Mouse (Mus musculus): ENCODE data around the gene Nudt13.
A peak's percentile ranks its signal among the peaks of the same experiment; 100 is the strongest.

Nudt13 gene

GRCm38 (mm10) chr14:20340149-20340548 is 45.7 kb downstream of the Nudt13 start:
- peak; percentile 33 for DNase-seq (ENCODE audit: low spot score)

DNA sequence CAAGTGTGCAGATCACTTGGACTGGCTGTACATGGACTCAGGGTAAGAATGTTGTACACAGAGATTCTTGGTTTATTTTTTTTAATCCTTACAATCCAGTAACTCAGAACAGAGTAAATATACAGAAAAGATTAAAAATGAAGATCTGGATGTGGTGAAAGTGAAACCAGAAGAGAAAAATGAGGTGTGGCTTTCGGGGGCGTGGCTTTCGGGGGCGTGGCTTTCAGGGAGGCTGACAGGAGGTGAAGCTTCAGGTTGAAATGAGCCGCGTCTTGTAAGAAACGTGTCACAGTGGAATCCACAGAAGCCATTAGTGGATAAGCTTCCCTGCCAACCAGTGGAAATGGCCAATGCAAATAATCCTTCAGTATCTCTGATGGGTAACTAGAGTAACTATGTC is 46.4 kb downstream of the Nudt13 start:
- peak; percentile 15 for DNase-seq (ENCODE audit: low spot score)

DNA sequence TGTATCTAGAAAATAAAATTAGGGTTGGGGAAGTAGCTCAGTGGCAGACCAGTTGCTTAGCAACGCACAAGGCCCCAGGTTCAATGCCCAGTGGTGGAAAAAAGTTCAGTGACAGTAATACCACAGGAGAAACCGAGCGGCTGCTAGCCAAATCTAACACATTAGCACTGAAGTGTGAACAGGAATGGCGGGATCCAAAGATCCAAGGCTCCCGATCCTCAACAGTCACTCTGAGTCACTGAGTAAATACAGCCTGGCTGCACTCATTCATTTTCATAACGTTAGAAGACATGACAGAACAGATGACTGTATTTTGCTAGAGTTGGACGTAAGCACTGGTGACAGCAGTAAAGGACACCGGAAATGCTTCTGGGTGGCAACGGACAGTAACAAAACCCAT is 51.4 kb downstream of the Nudt13 start:
- DNase-seq (ENCODE audit: low spot score): no peak

GRCm38 (mm10) chr14:20347441-20347990 is 53.0 kb downstream of the Nudt13 start:
- DNase-seq (ENCODE audit: low spot score): no peak

DNA sequence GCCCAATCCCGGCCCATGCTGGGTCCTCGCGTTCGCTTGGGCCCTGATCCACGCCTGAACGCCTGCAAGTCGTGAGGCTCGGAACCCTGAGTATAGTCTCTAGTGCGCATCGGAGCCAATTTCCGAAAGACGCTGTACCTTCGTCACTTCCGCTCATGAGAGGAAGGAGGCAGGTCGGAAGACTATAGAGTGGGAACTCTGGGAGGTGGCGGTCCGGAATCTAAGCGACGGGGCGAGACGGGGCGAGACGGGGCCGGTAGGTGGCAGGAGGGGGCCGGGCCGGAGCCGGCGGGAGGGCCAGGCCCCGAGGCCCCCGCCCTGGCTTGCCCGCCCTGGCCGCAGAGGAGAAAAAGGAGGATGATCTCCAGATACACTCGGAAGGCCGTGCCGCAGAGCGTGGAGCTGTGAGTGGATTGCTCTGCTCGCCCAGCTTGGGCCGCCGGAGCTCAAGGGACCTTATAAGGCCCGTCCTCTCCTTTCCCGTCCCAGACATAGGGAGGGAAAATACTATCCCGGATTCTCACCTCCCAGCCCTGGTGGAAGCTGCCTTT is 53.6 kb downstream of the Nudt13 start, which contains the start of the genes Ecd and Fam149b:
Gene Ecd (minus strand): TSS at position 131 of the 551 bp plus-strand sequence.
Gene Fam149b (plus strand): TSS at position 172 of the 551 bp plus-strand sequence.
- DNase-seq (ENCODE audit: low spot score): peak; percentile 91

DNA sequence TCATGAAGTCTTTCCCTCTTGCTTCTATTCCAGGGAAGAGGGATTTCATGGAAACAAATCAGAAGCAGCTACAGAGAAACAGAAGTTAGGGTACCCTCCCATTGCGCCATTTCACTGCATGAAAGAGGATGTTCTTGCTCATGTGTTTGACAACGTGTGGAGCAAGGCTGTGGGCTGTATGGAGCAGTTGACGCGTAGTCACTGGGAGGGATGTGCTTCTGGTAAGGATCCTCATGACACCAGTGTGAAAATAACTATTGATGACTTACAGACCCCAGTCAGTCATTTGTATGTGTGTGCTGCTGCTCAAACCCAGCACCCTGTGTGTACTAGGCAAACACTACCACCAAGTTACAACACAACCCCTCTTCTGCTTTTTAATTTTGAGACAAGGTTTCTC is 68.7 kb downstream of the Nudt13 start:
- DNase-seq (ENCODE audit: low spot score): no peak

Data from T-cell, adult 2 months (primary cell).